Mouse (Mus musculus): ENCODE measurements around the gene Gm3182.
"Not testable (repeated sequence)": the region's sequence is repeated elsewhere in the genome, so short reads cannot be mapped to it uniquely, and the experiment has no call there.

Gene Gm3182

GRCm38 (mm10) chr14:4481445-4481844 is at the start of gene Gm3182:
Gene Gm3182 (plus strand): TSS chr14:4481745.
- DNase-seq (ENCODE audit: low read depth, low spot score), result not testable (repeated sequence)

- DNase-seq (ENCODE audit: low read depth, low spot score), result not testable (repeated sequence)
Observed at GRCm38 (mm10) chr14:4499425-4499824, 17.9 kb downstream of the Gm3182 start.

Measured in forelimb bud, embryonic 11.5 days (tissue).